Mouse (Mus musculus): ENCODE measurements around the gene Prkca. TPM values are rescaled to one million over a fixed set of nuclear protein-coding genes. Genes with fewer than 3 reads are reported as not detected.

Prkca gene
- polyA plus RNA-seq, 1 experiment from 2014 or later = 9.7 TPM

- Histone ChIP-seq H3K27me3 (no peaks in the 10 kb centered on the region), H3K4me3 (replicated peaks) (no peak overlapping the region), H3K9me3 (replicated peaks) (no peaks in the 10 kb centered on the region), H3K27ac (replicated peaks) (no peak overlapping the region), H3K9ac (no peak overlapping the region), H3K4me2 (replicated peaks) (no peak overlapping the region), H3K36me3 (0 out of 2 replicates have a peak, but pooled peaks cover 3% of the 10 kb centered on the region), H3K4me1 (0 out of 2 replicates have a peak, but pooled peaks cover 3% of the 10 kb centered on the region)
- WGBS = 22% methylated on average over 5 of the region's 5 CpGs
- ATAC-seq (ENCODE audit: insufficient number of reproducible peaks, low FRiP score, low TSS enrichment, low read depth) = no peak
Measured at GRCm38 (mm10) chr11:108336445-108336844, 7.3 kb downstream of the Prkca start.

DNA sequence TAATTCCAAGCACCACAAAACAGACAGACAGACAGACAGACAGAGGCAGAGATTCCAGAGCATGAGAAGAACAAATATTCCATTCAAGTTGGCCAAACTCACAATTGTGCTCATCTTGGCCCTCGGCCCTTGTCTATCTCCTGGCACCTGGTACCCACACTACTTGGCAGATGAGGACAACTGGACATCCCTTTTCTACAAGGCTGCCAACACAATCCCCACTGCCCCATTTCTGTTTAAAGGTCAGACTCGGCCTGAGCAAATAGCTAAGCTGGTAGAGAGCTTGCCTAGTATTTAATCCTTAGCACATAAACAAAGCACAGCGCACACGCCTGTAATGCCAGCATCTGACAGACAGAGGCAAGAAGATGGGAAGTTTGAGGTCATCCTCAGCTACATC is 8.2 kb downstream of the Prkca start:
- Histone ChIP-seq H3K9me3 (replicated peaks) (no peaks in the 10 kb centered on the region), H3K27ac (replicated peaks) (no peak overlapping the region), H3K36me3 (0 out of 2 replicates have a peak, but pooled peaks cover 3% of the 10 kb centered on the region), H3K4me3 (replicated peaks) (no peak overlapping the region), H3K27me3 (no peaks in the 10 kb centered on the region), H3K9ac (no peak overlapping the region), H3K4me2 (replicated peaks) (no peak overlapping the region), H3K4me1 (0 out of 2 replicates have a peak, but pooled peaks cover 3% of the 10 kb centered on the region)
- no peak for ATAC-seq (ENCODE audit: insufficient number of reproducible peaks, low FRiP score, low TSS enrichment, low read depth)
- WGBS = 90% methylated on average over 4 of the region's 4 CpGs

DNA sequence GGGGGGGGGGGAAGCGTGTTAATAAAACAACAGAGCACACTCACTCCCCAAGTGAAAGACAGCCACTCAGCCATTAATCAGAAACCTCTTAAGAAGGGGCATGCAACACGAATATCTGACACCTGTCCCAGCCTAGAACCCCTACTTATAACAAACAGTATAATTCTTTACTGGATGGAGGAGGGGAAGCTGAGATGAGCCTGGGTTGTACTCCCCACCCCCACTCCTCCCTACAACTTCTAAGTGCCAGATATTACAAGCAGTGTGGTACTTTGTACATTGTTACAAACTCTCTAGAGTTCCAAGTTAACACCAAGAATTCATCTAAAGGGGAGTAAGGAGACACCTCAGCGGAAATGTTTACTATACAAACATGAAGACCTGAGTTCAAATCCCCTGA is 9.1 kb downstream of the Prkca start:
- Histone ChIP-seq H3K4me1 (0 out of 2 replicates have a peak, but pooled peaks cover 3% of the 10 kb centered on the region), H3K27ac (replicated peaks) (no peak overlapping the region), H3K36me3 (0 out of 2 replicates have a peak, but pooled peaks cover under 1% of the 10 kb centered on the region), H3K4me2 (replicated peaks) (no peak overlapping the region), H3K9me3 (replicated peaks) (no peaks in the 10 kb centered on the region), H3K9ac (no peak overlapping the region), H3K4me3 (replicated peaks) (no peak overlapping the region), H3K27me3 (no peaks in the 10 kb centered on the region)
- WGBS = 61% methylated on average over 3 of the region's 3 CpGs
- ATAC-seq (ENCODE audit: insufficient number of reproducible peaks, low FRiP score, low TSS enrichment, low read depth) = no peak

DNA sequence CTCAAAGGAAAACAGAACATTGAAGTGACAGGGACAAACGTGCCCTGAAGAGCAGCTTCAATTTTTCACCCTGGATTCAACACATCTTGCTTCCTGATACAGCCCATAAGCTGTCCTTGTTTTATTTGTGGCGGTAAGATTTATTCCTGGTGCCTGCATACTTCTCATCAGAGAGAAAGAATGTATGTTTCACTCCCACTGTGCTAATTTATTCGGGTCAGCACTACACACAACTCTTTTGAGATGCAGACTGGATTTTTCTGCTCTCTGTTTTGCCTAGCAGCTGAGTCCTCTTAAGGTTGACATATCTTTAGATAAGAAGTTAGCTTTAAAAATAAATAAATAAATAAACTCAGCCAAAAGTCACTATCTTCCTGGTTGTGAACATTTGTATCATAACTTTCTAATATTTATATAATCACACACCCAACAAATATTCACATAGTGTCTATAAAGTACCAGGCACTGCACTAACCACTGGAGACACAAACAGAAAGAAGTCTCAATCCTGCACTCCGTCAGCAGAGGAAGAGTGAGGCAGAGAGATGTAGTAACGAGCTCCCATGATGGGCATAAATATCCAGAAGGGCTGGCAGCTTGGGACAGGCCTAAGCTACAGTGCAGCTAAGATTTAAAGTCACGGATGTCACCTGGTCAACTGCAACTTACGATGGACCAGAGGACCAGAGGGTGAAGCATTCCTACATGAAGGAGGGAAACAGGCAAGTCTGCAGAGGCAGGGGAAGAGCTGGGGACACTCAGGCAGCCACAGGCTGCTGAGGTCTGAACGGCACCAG is 9.9 kb downstream of the Prkca start:
- Histone ChIP-seq H3K36me3 (no peaks in the 10 kb centered on the region), H3K27ac (replicated peaks) (no peak overlapping the region), H3K9me3 (replicated peaks) (no peaks in the 10 kb centered on the region), H3K4me2 (replicated peaks) (no peak overlapping the region), H3K9ac (no peak overlapping the region), H3K4me1 (0 out of 2 replicates have a peak, but pooled peaks cover 3% of the 10 kb centered on the region), H3K4me3 (replicated peaks) (no peak overlapping the region), H3K27me3 (no peaks in the 10 kb centered on the region)
- WGBS = 64% methylated on average over 8 of the region's 8 CpGs
- no peak for ATAC-seq (ENCODE audit: insufficient number of reproducible peaks, low FRiP score, low TSS enrichment, low read depth)

DNA sequence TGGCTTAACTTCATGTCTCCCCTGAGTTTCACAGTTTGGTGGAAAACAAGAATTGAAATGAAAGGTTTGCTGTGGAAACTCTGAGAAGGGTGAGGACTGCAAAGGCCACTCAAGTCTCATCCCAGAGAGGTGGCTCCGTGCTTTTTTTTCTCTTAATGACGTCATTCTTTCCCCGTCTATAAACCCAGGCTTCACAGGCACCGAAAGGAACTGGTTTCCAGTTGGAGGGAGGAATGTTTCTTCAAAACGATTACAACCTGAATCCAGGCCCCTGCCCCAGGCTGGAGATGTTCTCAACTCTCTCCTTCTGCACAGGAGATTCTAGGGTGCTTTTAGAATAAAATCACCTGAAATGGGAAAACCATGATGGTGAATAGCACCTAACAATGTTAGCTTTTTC is 10.7 kb downstream of the Prkca start:
- no peak for ATAC-seq (ENCODE audit: insufficient number of reproducible peaks, low FRiP score, low TSS enrichment, low read depth)
- Histone ChIP-seq H3K36me3 (no peaks in the 10 kb centered on the region), H3K9ac (no peak overlapping the region), H3K27ac (replicated peaks) (no peak overlapping the region), H3K9me3 (replicated peaks) (no peaks in the 10 kb centered on the region), H3K4me2 (replicated peaks) (no peak overlapping the region), H3K4me1 (0 out of 2 replicates have a peak, but pooled peaks cover 3% of the 10 kb centered on the region), H3K27me3 (no peaks in the 10 kb centered on the region), H3K4me3 (replicated peaks) (no peak overlapping the region)
- WGBS = 47% methylated on average over 5 of the region's 5 CpGs

GRCm38 (mm10) chr11:108330818-108331217 is 12.9 kb downstream of the Prkca start:
- H3K4me2 ChIP-seq (replicated peaks) = no peak overlapping the region
- no peaks in the 10 kb centered on the region for H3K9me3 ChIP-seq (replicated peaks)
- no peaks in the 10 kb centered on the region for H3K36me3 ChIP-seq
- ATAC-seq (ENCODE audit: insufficient number of reproducible peaks, low FRiP score, low TSS enrichment, low read depth) = no peak
- H3K4me3 ChIP-seq (replicated peaks) = no peak overlapping the region
- no peak overlapping the region for H3K9ac ChIP-seq
- H3K27ac ChIP-seq (replicated peaks) = no peak overlapping the region
- 74% methylated on average over 11 of the region's 11 CpGs for whole genome bisulfite sequencing
- H3K27me3 ChIP-seq = no peaks in the 10 kb centered on the region
- H3K4me1 ChIP-seq = no peaks in the 10 kb centered on the region

DNA sequence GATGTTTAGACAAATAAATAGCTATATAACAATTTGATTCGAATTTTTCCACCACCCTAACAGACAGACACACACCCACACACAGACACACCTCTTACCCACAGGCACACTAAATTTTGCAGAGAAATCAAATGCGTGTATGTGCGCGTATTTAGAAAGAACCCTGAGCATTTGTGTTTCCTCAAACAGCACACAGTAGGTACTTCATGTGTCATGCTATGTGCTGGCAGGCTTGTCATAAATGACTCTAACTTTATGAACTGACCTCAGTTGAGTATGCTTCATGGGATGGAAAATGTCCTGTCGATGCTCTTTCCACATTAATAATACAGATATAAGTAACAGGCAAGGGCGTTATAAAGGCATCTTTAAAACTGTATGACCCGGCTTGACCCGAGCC is 17.8 kb downstream of the Prkca start:
- Histone ChIP-seq H3K4me2 (replicated peaks) (no peak overlapping the region), H3K4me3 (replicated peaks) (no peak overlapping the region), H3K27ac (replicated peaks) (no peak overlapping the region), H3K36me3 (no peaks in the 10 kb centered on the region), H3K4me1 (0 out of 2 replicates have a peak, but pooled peaks cover 3% of the 10 kb centered on the region), H3K9ac (no peak overlapping the region), H3K9me3 (replicated peaks) (no peaks in the 10 kb centered on the region), H3K27me3 (no peaks in the 10 kb centered on the region)
- no peak for ATAC-seq (ENCODE audit: insufficient number of reproducible peaks, low FRiP score, low TSS enrichment, low read depth)
- 73% methylated on average over 8 of the region's 8 CpGs for WGBS

- peaks cover 12% of the 10 kb centered on the region for H3K4me1 ChIP-seq
- no peaks in the 10 kb centered on the region for H3K27me3 ChIP-seq
- WGBS = 89% methylated on average over 2 of the region's 2 CpGs
- ATAC-seq (ENCODE audit: insufficient number of reproducible peaks, low FRiP score, low TSS enrichment, low read depth) = no peak
- no peak overlapping the region for H3K27ac ChIP-seq (replicated peaks)
- no peak overlapping the region for H3K9ac ChIP-seq
- no peak overlapping the region for H3K4me2 ChIP-seq (replicated peaks)
- H3K9me3 ChIP-seq (replicated peaks) = no peaks in the 10 kb centered on the region
- no peak overlapping the region for H3K4me3 ChIP-seq (replicated peaks)
- no peaks in the 10 kb centered on the region for H3K36me3 ChIP-seq
Measured at GRCm38 (mm10) chr11:108322156-108322555, 21.6 kb downstream of the Prkca start.

GRCm38 (mm10) chr11:108320561-108320960 is 23.2 kb downstream of the Prkca start:
- Histone ChIP-seq H3K9me3 (replicated peaks) (no peaks in the 10 kb centered on the region), H3K36me3 (no peaks in the 10 kb centered on the region), H3K4me1 (peaks cover 13% of the 10 kb centered on the region), H3K4me2 (replicated peaks) (no peak overlapping the region), H3K9ac (no peak overlapping the region), H3K27me3 (no peaks in the 10 kb centered on the region), H3K4me3 (replicated peaks) (no peak overlapping the region), H3K27ac (replicated peaks) (no peak overlapping the region)
- ATAC-seq (ENCODE audit: insufficient number of reproducible peaks, low FRiP score, low TSS enrichment, low read depth) = no peak
- 80% methylated on average over 7 of the region's 7 CpGs for WGBS

GRCm38 (mm10) chr11:108319162-108319561 is 24.6 kb downstream of the Prkca start:
- Histone ChIP-seq H3K36me3 (no peaks in the 10 kb centered on the region), H3K9me3 (replicated peaks) (no peaks in the 10 kb centered on the region), H3K4me3 (replicated peaks) (no peak overlapping the region), H3K4me2 (replicated peaks) (no peak overlapping the region), H3K9ac (no peak overlapping the region), H3K27me3 (no peaks in the 10 kb centered on the region), H3K27ac (replicated peaks) (no peak overlapping the region), H3K4me1 (peaks cover 18% of the 10 kb centered on the region)
- ATAC-seq (ENCODE audit: insufficient number of reproducible peaks, low FRiP score, low TSS enrichment, low read depth) = no peak
- WGBS = 82% methylated on average over 11 of the region's 11 CpGs

DNA sequence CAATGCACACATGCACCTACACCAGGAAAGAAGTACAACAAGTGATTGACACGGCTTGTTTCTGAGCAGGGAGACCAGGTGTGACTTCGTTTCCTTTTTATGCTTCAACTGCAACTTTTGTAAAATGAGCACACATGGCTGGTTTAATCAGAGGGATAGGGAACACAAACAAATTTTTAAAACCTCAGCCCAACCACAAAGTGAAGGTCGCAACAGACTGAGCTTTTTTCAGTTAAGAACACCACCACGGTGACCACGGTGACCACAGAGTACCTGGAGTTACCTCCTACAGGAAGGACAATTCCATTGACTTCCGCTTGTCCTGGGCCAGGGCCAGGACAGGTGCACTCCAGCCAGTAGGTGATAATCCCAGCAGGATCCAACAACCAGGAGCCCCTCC is 25.9 kb downstream of the Prkca start:
- Histone ChIP-seq H3K9ac (no peak overlapping the region), H3K36me3 (no peaks in the 10 kb centered on the region), H3K4me3 (replicated peaks) (no peak overlapping the region), H3K9me3 (replicated peaks) (no peaks in the 10 kb centered on the region), H3K4me1 (peaks cover 18% of the 10 kb centered on the region), H3K27ac (replicated peaks) (no peak overlapping the region), H3K27me3 (no peaks in the 10 kb centered on the region), H3K4me2 (replicated peaks) (no peak overlapping the region)
- ATAC-seq (ENCODE audit: insufficient number of reproducible peaks, low FRiP score, low TSS enrichment, low read depth) = no peak
- 70% methylated on average over 6 of the region's 6 CpGs for WGBS

GRCm38 (mm10) chr11:108315736-108316135 is 28.0 kb downstream of the Prkca start:
- ATAC-seq (ENCODE audit: insufficient number of reproducible peaks, low FRiP score, low TSS enrichment, low read depth) = no peak
- peaks cover 19% of the 10 kb centered on the region for H3K4me1 ChIP-seq
- no peak overlapping the region for H3K27ac ChIP-seq (replicated peaks)
- H3K27me3 ChIP-seq = no peaks in the 10 kb centered on the region
- H3K9ac ChIP-seq = no peak overlapping the region
- H3K36me3 ChIP-seq = no peaks in the 10 kb centered on the region
- no peaks in the 10 kb centered on the region for H3K9me3 ChIP-seq (replicated peaks)
- no peak overlapping the region for H3K4me3 ChIP-seq (replicated peaks)
- no peak overlapping the region for H3K4me2 ChIP-seq (replicated peaks)
- 68% methylated on average over 7 of the region's 7 CpGs for WGBS
